Mouse (Mus musculus) bone marrow macrophage, adult 2 months (primary cell): ENCODE data around the gene Hnrnpa0.

Experiments used
- CTCF ChIP-seq: IDR thresholded peaks from 2 replicates; pipeline ENCODE4 v1.5.1; 2012; ENCODE audit warnings: low read depth, mild to moderate bottlenecking, low read length, moderate library complexity
- POLR2A ChIP-seq: IDR thresholded peaks from 2 replicates; pipeline ENCODE4 v1.6.1; 2012; ENCODE audit warnings: mild to moderate bottlenecking, low read depth, low read length, borderline replicate concordance

DNA sequence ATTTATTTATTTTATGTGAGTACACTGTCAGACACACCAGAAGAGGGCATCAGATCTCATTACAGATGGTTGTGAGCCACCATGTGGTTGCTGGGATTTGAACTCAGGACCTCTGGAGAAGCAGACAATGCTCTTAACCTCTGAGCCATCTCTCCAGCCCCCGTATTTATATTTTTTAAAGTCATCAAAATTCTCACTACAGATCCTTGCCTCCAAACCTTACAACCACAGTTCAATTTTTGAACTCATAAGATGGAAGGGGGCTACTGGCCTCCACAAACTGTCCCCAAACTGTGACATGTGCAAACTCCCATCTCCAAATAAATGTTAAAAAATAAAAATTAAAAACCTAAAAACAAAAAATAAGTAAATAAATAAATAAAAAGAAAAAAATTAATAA, 19.4 kb upstream of the Hnrnpa0 start:
- no peak for TF ChIP-seq CTCF
- no peak for TF ChIP-seq POLR2A
